Mouse (Mus musculus) layer of hippocampus, postnatal 14 days (tissue): Measurements from ENCODE around the gene Cbfa2t3. TPM values are rescaled to one million over a fixed set of nuclear protein-coding genes. Genes with fewer than 3 reads are reported as not detected.

Experiments used
- microRNA-seq, 2 experiments: library from miRNA; unstranded; fragments of <30 nt; microRNA quantifications; one replicate each; pipeline ENCODE4 v1.2.0; 2021
- total RNA-seq, 2 experiments: library from RNA; stranded (reverse); gene quantifications; 2 replicates each; pipeline ENCODE4 v1.2.3; 2021

Gene Cbfa2t3
- total RNA-seq, 2 experiments from 2014 or later = 25.1 to 28.7 TPM

Small RNAs within 50 kb of the gene (microRNA-seq; reads per million reads assigned to microRNA genes)
- gene Mir6396 = 0 reads per million in 2 experiments

Other genes with a start within 250 kb of the Cbfa2t3 start
- not detected for gene Snai3, start 238.4 kb downstream of the Cbfa2t3 start, total RNA-seq
- 10 to 100 TPM; 20.0 to 23.3 TPM for gene Rnf166, start 223.0 kb downstream of the Cbfa2t3 start, total RNA-seq
- 10 to 100 TPM; 27.6 to 28.9 TPM for gene Ctu2, start 223.0 kb downstream of the Cbfa2t3 start, total RNA-seq
- 1 to 10 TPM; 5.1 to 6.5 TPM for gene Piezo1, start 147.8 kb downstream of the Cbfa2t3 start, total RNA-seq
- gene Cdt1, start 131.1 kb downstream of the Cbfa2t3 start, total RNA-seq = 1 to 10 TPM; 2.0 to 2.9 TPM
- 10 to 100 TPM; 74.0 to 82.4 TPM for gene Aprt, start 122.2 kb downstream of the Cbfa2t3 start, total RNA-seq
- 10 to 100 TPM; 10.9 to 11.0 TPM for gene Galns, start 87.6 kb downstream of the Cbfa2t3 start, total RNA-seq
- 10 to 100 TPM; 75.0 to 78.4 TPM for gene Trappc2l, start 87.5 kb downstream of the Cbfa2t3 start, total RNA-seq
- not detected for gene Pabpn1l, start 76.4 kb downstream of the Cbfa2t3 start, total RNA-seq
- 10 to 100 TPM; 16.7 to 16.8 TPM for gene Acsf3, start 76.4 kb upstream of the Cbfa2t3 start, total RNA-seq
- gene Cdh15, start 148.9 kb upstream of the Cbfa2t3 start, total RNA-seq = 1 to 10 TPM in 1 of 2 experiments, under 1 TPM in 1; 0.93 to 1.2 TPM